Mouse (Mus musculus) lung, adult 2 months (tissue): ENCODE results near the gene Wasf2. TPM values are rescaled to one million over a fixed set of nuclear protein-coding genes. Genes with fewer than 3 reads are reported as not detected.

ENCODE experiments used
- DNase-seq: peaks from one replicate; pipeline ENCODE4 v3.0.0; 2022
- H3K4me1 ChIP-seq: fragments of 200-500 bp; 2 replicates; pipeline ENCODE4 v1.6.1; 2011; ENCODE audit warnings: low read length; ENCODE audit not compliant: control insufficient read depth, insufficient read depth
- H3K4me3 ChIP-seq: fragments of 200-500 bp; replicated peaks from 2 replicates; pipeline ENCODE3; 2011; ENCODE audit warnings: low read depth, mild to moderate bottlenecking, control low read depth, low read length; ENCODE audit errors: extremely low read depth
- CTCF ChIP-seq: fragments of 200-500 bp; IDR thresholded peaks from 2 replicates; pipeline ENCODE4 v1.5.1; 2011; ENCODE audit warnings: mild to moderate bottlenecking, low read length, control low read depth; ENCODE audit not compliant: insufficient read depth
- POLR2A ChIP-seq: fragments of 200-500 bp; IDR thresholded peaks from 2 replicates; pipeline ENCODE4 v1.6.1; 2011; ENCODE audit warnings: low read depth, mild to moderate bottlenecking, control low read depth, low read length, borderline replicate concordance; ENCODE audit errors: extremely low read depth
- WGBS: fragments of 180-500 bp; shearing (Covaris S2); methylation state at CpG from one replicate; pipeline ENCODE4 v1.1.7; 2018; 5-methylcytosine and 5-hydroxymethylcytosine counted together
- polyA plus RNA-seq: library from polyadenylated mRNA; depleted of rRNA; stranded (reverse); fragments of >200 nt; gene quantifications from 2 replicates; pipeline ENCODE4 v1.2.3, GENCODE M21; 2012

Gene Wasf2
- polyA plus RNA-seq, 1 experiment = 109 TPM

- DNase-seq = peak; percentile 73
- Histone ChIP-seq H3K4me1 (peaks cover 41% of the 10 kb centered on the region), H3K4me3 (peak overlapping the region; percentile 52)
- TF ChIP-seq POLR2A (peak; percentile 36; the same call in 1 of the 2 replicates), CTCF (no peak)
- WGBS = 31% methylated on average over 16 of the region's 16 CpGs
Measured at GRCm38 (mm10) chr4:133094936-133095733, 35.2 kb upstream of the Wasf2 start.

- peak; percentile 27 for DNase-seq
- 20% methylated on average over 3 of the region's 3 CpGs for WGBS
- H3K4me3 ChIP-seq = peak overlapping the region; percentile 52
- peaks cover 36% of the 10 kb centered on the region for H3K4me1 ChIP-seq
Measured at GRCm38 (mm10) chr4:133095734-133096065, 34.6 kb upstream of the Wasf2 start.

- DNase-seq = peak; percentile 42
- 3% methylated on average over 14 of the region's 26 CpGs for WGBS
- H3K4me3 ChIP-seq = peak overlapping the region; percentile 29
Measured at GRCm38 (mm10) chr4:133096671-133097070, 33.6 kb upstream of the Wasf2 start.

GRCm38 (mm10) chr4:133101751-133102150 lies 28.6 kb upstream of the Wasf2 start:
- Histone ChIP-seq H3K4me3 (no peak overlapping the region), H3K4me1 (peaks cover 9% of the 10 kb centered on the region; the same call in 1 of the 2 replicates)
- DNase-seq = no peak
- 67% methylated on average over 9 of the region's 9 CpGs for WGBS
- no peak for TF ChIP-seq CTCF
- TF ChIP-seq POLR2A = peak; percentile 23; the same call in 1 of the 2 replicates

More at GRCm38 (mm10) chr4:133096671-133097070, 33.6 kb upstream of the Wasf2 start:
- peaks cover 27% of the 10 kb centered on the region for H3K4me1 ChIP-seq

GRCm38 (mm10) chr4:133103525-133104193 lies 26.6 kb upstream of the Wasf2 start:
- Histone ChIP-seq H3K4me1 (peaks cover 18% of the 10 kb centered on the region), H3K4me3 (no peak overlapping the region)
- 19% methylated on average over 16 of the region's 16 CpGs for WGBS
- DNase-seq = peak; percentile 37
- TF ChIP-seq CTCF = no peak
- TF ChIP-seq POLR2A = 0 out of 2 replicates have a peak, but pooled peaks have one; percentile 10

- H3K4me3 ChIP-seq = no peak overlapping the region
- H3K4me1 ChIP-seq = peaks cover 23% of the 10 kb centered on the region
- TF ChIP-seq CTCF (no peak), POLR2A (peak; percentile 41; the same call in 1 of the 2 replicates)
- DNase-seq = peak; percentile 64
- 29% methylated on average over 10 of the region's 10 CpGs for WGBS
Measured at GRCm38 (mm10) chr4:133104194-133104569, 26.1 kb upstream of the Wasf2 start.

GRCm38 (mm10) chr4:133106691-133107090 lies 23.6 kb upstream of the Wasf2 start:
- TF ChIP-seq CTCF (no peak), POLR2A (no peak)
- Histone ChIP-seq H3K4me1 (peaks cover 23% of the 10 kb centered on the region), H3K4me3 (no peak overlapping the region)
- DNase-seq = no peak
- WGBS = 95% methylated on average over 7 of the region's 7 CpGs

GRCm38 (mm10) chr4:133107788-133108281 lies 22.5 kb upstream of the Wasf2 start:
- TF ChIP-seq POLR2A = no peak
- peak; percentile 20; the same call in 1 of the 2 replicates for TF ChIP-seq CTCF
- WGBS = 26% methylated on average over 13 of the region's 13 CpGs
- Histone ChIP-seq H3K4me3 (no peak overlapping the region), H3K4me1 (peaks cover 22% of the 10 kb centered on the region)
- peak; percentile 58 for DNase-seq

- TF ChIP-seq POLR2A (no peak), CTCF (no peak)
- Histone ChIP-seq H3K4me1 (peaks cover 14% of the 10 kb centered on the region), H3K4me3 (no peak overlapping the region)
- 59% methylated on average over 13 of the region's 13 CpGs for WGBS
- DNase-seq = no peak
Measured at GRCm38 (mm10) chr4:133108481-133109334, 21.6 kb upstream of the Wasf2 start.
